Mouse (Mus musculus) midbrain, embryonic 15.5 days (tissue): ENCODE data around the gene Cnot2. TPM values are rescaled to one million over a fixed set of nuclear protein-coding genes. Genes with fewer than 3 reads are reported as not detected.

Source experiments
- ATAC-seq: fragments of 200-750 bp; cut with Nextera tagmentation; replicated peaks from 2 replicates; pipeline ENCODE4 v1.8.0; 2017; ENCODE audit warnings: moderate TSS enrichment
- H3K27ac ChIP-seq: fragments of 300-500 bp; sonication (generic); 2 replicates; pipeline ENCODE4 v1.5.1; 2015; ENCODE audit warnings: mild to moderate bottlenecking, inconsistent platforms
- H3K27me3 ChIP-seq: fragments of 300-500 bp; sonication (generic); replicated peaks from 2 replicates; pipeline ENCODE4 v1.6.1; 2015; ENCODE audit warnings: inconsistent platforms
- H3K36me3 ChIP-seq: fragments of 300-500 bp; sonication (generic); replicated peaks from 2 replicates; pipeline ENCODE4 v1.6.1; 2015; ENCODE audit warnings: inconsistent platforms
- H3K4me1 ChIP-seq: fragments of 300-500 bp; sonication (generic); 2 replicates; pipeline ENCODE4 v1.6.1; 2015; ENCODE audit warnings: inconsistent platforms
- H3K4me2 ChIP-seq: fragments of 300-500 bp; sonication (generic); 2 replicates; pipeline ENCODE4 v1.6.1; 2015; ENCODE audit warnings: inconsistent platforms, mild to moderate bottlenecking, moderate library complexity
- H3K4me3 ChIP-seq: fragments of 300-500 bp; sonication (generic); 2 replicates; pipeline ENCODE4 v1.5.1; 2015; ENCODE audit warnings: mild to moderate bottlenecking, inconsistent platforms
- H3K9ac ChIP-seq: fragments of 300-500 bp; sonication (generic); 2 replicates; pipeline ENCODE4 v1.6.1; 2015; ENCODE audit warnings: mild to moderate bottlenecking, inconsistent platforms
- H3K9me3 ChIP-seq: fragments of 300-500 bp; sonication (generic); 2 replicates; pipeline ENCODE4 v1.6.1; 2016; ENCODE audit warnings: inconsistent platforms
- WGBS: fragments of 180-500 bp; shearing (Covaris S2); methylation state at CpG from one replicate; pipeline ENCODE4 v1.1.7; 2015; ENCODE audit warnings: mixed read lengths; 5-methylcytosine and 5-hydroxymethylcytosine counted together
- polyA plus RNA-seq: library from polyadenylated mRNA; unstranded; fragments of >200 nt; fragmentation: Nextera tagmentation; extraction: Ambion mirVana; gene quantifications from 2 replicates; pipeline ENCODE4 v1.2.1, GENCODE M21; 2015

Gene Cnot2
- polyA plus RNA-seq, 1 experiment from 2014 or later = 95.4 TPM

- no peaks in the 10 kb centered on the region for H3K27me3 ChIP-seq
- no peak overlapping the region for H3K4me2 ChIP-seq
- no peak overlapping the region for H3K4me3 ChIP-seq
- ATAC-seq = no peak
- WGBS = 81% methylated on average over 11 of the region's 11 CpGs
- no peaks in the 10 kb centered on the region for H3K9me3 ChIP-seq
- H3K4me1 ChIP-seq = peaks cover 36% of the 10 kb centered on the region
- H3K9ac ChIP-seq = no peak overlapping the region
- H3K36me3 ChIP-seq = no peaks in the 10 kb centered on the region
- no peak overlapping the region for H3K27ac ChIP-seq
Observed at GRCm38 (mm10) chr10:116470306-116470925, 110.9 kb downstream of the Cnot2 start.

GRCm38 (mm10) chr10:116468094-116468493 lies 113.2 kb downstream of the Cnot2 start:
- Histone ChIP-seq H3K36me3 (no peaks in the 10 kb centered on the region), H3K4me3 (no peak overlapping the region), H3K4me1 (peaks cover 22% of the 10 kb centered on the region), H3K9me3 (no peaks in the 10 kb centered on the region), H3K27me3 (no peaks in the 10 kb centered on the region), H3K4me2 (no peak overlapping the region), H3K9ac (no peak overlapping the region), H3K27ac (no peak overlapping the region)
- WGBS = 89% methylated on average over 5 of the region's 5 CpGs
- no peak for ATAC-seq

GRCm38 (mm10) chr10:116463753-116464345 lies 117.5 kb downstream of the Cnot2 start:
- Histone ChIP-seq H3K27ac (no peak overlapping the region), H3K9me3 (no peaks in the 10 kb centered on the region), H3K27me3 (no peaks in the 10 kb centered on the region), H3K4me2 (no peak overlapping the region), H3K4me1 (no peaks in the 10 kb centered on the region), H3K36me3 (no peaks in the 10 kb centered on the region), H3K4me3 (no peak overlapping the region), H3K9ac (no peak overlapping the region)
- no peak for ATAC-seq
- WGBS = 91% methylated on average over 12 of the region's 12 CpGs

- 89% methylated on average over 9 of the region's 9 CpGs for WGBS
- no peaks in the 10 kb centered on the region for H3K36me3 ChIP-seq
- no peak overlapping the region for H3K4me2 ChIP-seq
- no peak overlapping the region for H3K9ac ChIP-seq
- no peak overlapping the region for H3K4me3 ChIP-seq
- H3K27ac ChIP-seq = no peak overlapping the region
- no peak for ATAC-seq
- no peaks in the 10 kb centered on the region for H3K9me3 ChIP-seq
- H3K27me3 ChIP-seq = no peaks in the 10 kb centered on the region
- H3K4me1 ChIP-seq = no peaks in the 10 kb centered on the region
Observed at GRCm38 (mm10) chr10:116461443-116461842, 119.9 kb downstream of the Cnot2 start.

GRCm38 (mm10) chr10:116458786-116459185 lies 122.5 kb downstream of the Cnot2 start:
- ATAC-seq = no peak
- H3K4me1 ChIP-seq = no peaks in the 10 kb centered on the region
- no peaks in the 10 kb centered on the region for H3K36me3 ChIP-seq
- no peak overlapping the region for H3K9ac ChIP-seq
- no peaks in the 10 kb centered on the region for H3K9me3 ChIP-seq
- no peaks in the 10 kb centered on the region for H3K27me3 ChIP-seq
- no peak overlapping the region for H3K27ac ChIP-seq
- 92% methylated on average over 9 of the region's 9 CpGs for WGBS
- no peak overlapping the region for H3K4me2 ChIP-seq
- H3K4me3 ChIP-seq = no peak overlapping the region

- no peak for ATAC-seq
- Histone ChIP-seq H3K4me1 (no peaks in the 10 kb centered on the region), H3K27ac (no peak overlapping the region), H3K4me2 (no peak overlapping the region), H3K36me3 (no peaks in the 10 kb centered on the region), H3K4me3 (no peak overlapping the region), H3K9ac (no peak overlapping the region), H3K27me3 (no peaks in the 10 kb centered on the region), H3K9me3 (no peaks in the 10 kb centered on the region)
- WGBS = 97% methylated on average over 7 of the region's 7 CpGs
Observed at GRCm38 (mm10) chr10:116452771-116453170, 128.5 kb downstream of the Cnot2 start.

GRCm38 (mm10) chr10:116450621-116451020 lies 130.7 kb downstream of the Cnot2 start:
- Histone ChIP-seq H3K9ac (no peak overlapping the region), H3K36me3 (no peaks in the 10 kb centered on the region), H3K4me2 (no peak overlapping the region), H3K4me1 (no peaks in the 10 kb centered on the region), H3K4me3 (no peak overlapping the region), H3K9me3 (no peaks in the 10 kb centered on the region), H3K27me3 (no peaks in the 10 kb centered on the region), H3K27ac (no peak overlapping the region)
- WGBS = 82% methylated on average over 9 of the region's 9 CpGs
- ATAC-seq = no peak

- H3K36me3 ChIP-seq = no peaks in the 10 kb centered on the region
- ATAC-seq = no peak
- WGBS = 96% methylated on average over 12 of the region's 12 CpGs
- no peak overlapping the region for H3K4me2 ChIP-seq
- H3K4me3 ChIP-seq = no peak overlapping the region
- H3K27me3 ChIP-seq = no peaks in the 10 kb centered on the region
- H3K4me1 ChIP-seq = no peaks in the 10 kb centered on the region
- no peaks in the 10 kb centered on the region for H3K9me3 ChIP-seq
- no peak overlapping the region for H3K27ac ChIP-seq
- H3K9ac ChIP-seq = no peak overlapping the region
Observed at GRCm38 (mm10) chr10:116448166-116448565, 133.1 kb downstream of the Cnot2 start.

- H3K27ac ChIP-seq = no peak overlapping the region
- H3K4me2 ChIP-seq = no peak overlapping the region
- H3K4me1 ChIP-seq = no peaks in the 10 kb centered on the region
- H3K9me3 ChIP-seq = no peaks in the 10 kb centered on the region
- no peaks in the 10 kb centered on the region for H3K27me3 ChIP-seq
- no peaks in the 10 kb centered on the region for H3K36me3 ChIP-seq
- no peak overlapping the region for H3K4me3 ChIP-seq
- WGBS = 91% methylated on average over 9 of the region's 9 CpGs
- no peak for ATAC-seq
- no peak overlapping the region for H3K9ac ChIP-seq
Observed at GRCm38 (mm10) chr10:116447176-116447575, 134.1 kb downstream of the Cnot2 start.

GRCm38 (mm10) chr10:116446040-116446439 lies 135.3 kb downstream of the Cnot2 start:
- Histone ChIP-seq H3K4me2 (no peak overlapping the region), H3K27me3 (no peaks in the 10 kb centered on the region), H3K36me3 (no peaks in the 10 kb centered on the region), H3K4me1 (no peaks in the 10 kb centered on the region), H3K9me3 (no peaks in the 10 kb centered on the region), H3K4me3 (no peak overlapping the region), H3K9ac (no peak overlapping the region), H3K27ac (no peak overlapping the region)
- no peak for ATAC-seq
- WGBS = 94% methylated on average over 12 of the region's 12 CpGs

GRCm38 (mm10) chr10:116444826-116445225 lies 136.5 kb downstream of the Cnot2 start:
- Histone ChIP-seq H3K9me3 (no peaks in the 10 kb centered on the region), H3K4me2 (no peak overlapping the region), H3K4me1 (no peaks in the 10 kb centered on the region), H3K27me3 (no peaks in the 10 kb centered on the region), H3K36me3 (no peaks in the 10 kb centered on the region), H3K4me3 (no peak overlapping the region), H3K27ac (no peak overlapping the region), H3K9ac (no peak overlapping the region)
- ATAC-seq = no peak
- WGBS = 96% methylated on average over 8 of the region's 8 CpGs

- H3K9me3 ChIP-seq = no peaks in the 10 kb centered on the region
- H3K4me1 ChIP-seq = no peaks in the 10 kb centered on the region
- H3K27ac ChIP-seq = no peak overlapping the region
- no peaks in the 10 kb centered on the region; the same call in 1 of the 2 replicates for H3K36me3 ChIP-seq
- H3K4me3 ChIP-seq = no peak overlapping the region
- H3K9ac ChIP-seq = no peak overlapping the region
- ATAC-seq = no peak
- H3K4me2 ChIP-seq = no peak overlapping the region
- H3K27me3 ChIP-seq = no peaks in the 10 kb centered on the region
- 95% methylated on average over 10 of the region's 10 CpGs for whole genome bisulfite sequencing
Observed at GRCm38 (mm10) chr10:116444371-116444770, 136.9 kb downstream of the Cnot2 start.

- no peak overlapping the region for H3K4me2 ChIP-seq
- no peaks in the 10 kb centered on the region for H3K4me1 ChIP-seq
- H3K36me3 ChIP-seq = no peaks in the 10 kb centered on the region; the same call in 1 of the 2 replicates
- ATAC-seq = no peak
- H3K9me3 ChIP-seq = no peaks in the 10 kb centered on the region
- 97% methylated on average over 7 of the region's 7 CpGs for WGBS
- H3K27ac ChIP-seq = no peak overlapping the region
- no peaks in the 10 kb centered on the region for H3K27me3 ChIP-seq
- H3K9ac ChIP-seq = no peak overlapping the region
- no peak overlapping the region for H3K4me3 ChIP-seq
Observed at GRCm38 (mm10) chr10:116440946-116441345, 140.4 kb downstream of the Cnot2 start.
